Mouse (Mus musculus) bone marrow macrophage, adult 2 months (primary cell): ENCODE measurements around the gene Gm13283. TPM values are rescaled to one million over a fixed set of nuclear protein-coding genes. Genes with fewer than 3 reads are reported as not detected.
"Not testable (repeated sequence)": the region's sequence is repeated elsewhere in the genome, so short reads cannot be mapped to it uniquely, and the experiment has no call there.

Experiments used
- H3K27ac ChIP-seq: 2 replicates; pipeline ENCODE4 v1.5.1; 2012; ENCODE audit warnings: low read depth, low read length; ENCODE audit not compliant: insufficient read depth
- H3K4me1 ChIP-seq: 2 replicates; pipeline ENCODE4 v1.6.1; 2012; ENCODE audit warnings: low read length; ENCODE audit not compliant: control insufficient read depth, insufficient read depth
- H3K4me3 ChIP-seq: 2 replicates; pipeline ENCODE4 v1.5.1; 2012; ENCODE audit warnings: mild to moderate bottlenecking, low read length, moderate library complexity; ENCODE audit not compliant: insufficient read depth
- CTCF ChIP-seq: IDR thresholded peaks from 2 replicates; pipeline ENCODE4 v1.5.1; 2012; ENCODE audit warnings: low read depth, mild to moderate bottlenecking, low read length, moderate library complexity
- POLR2A ChIP-seq: IDR thresholded peaks from 2 replicates; pipeline ENCODE4 v1.6.1; 2012; ENCODE audit warnings: mild to moderate bottlenecking, low read depth, low read length, borderline replicate concordance
- polyA plus RNA-seq: library from polyadenylated mRNA; stranded (reverse); fragments of >200 nt; gene quantifications from 2 replicates; pipeline ENCODE4 v1.2.4, GENCODE M21; 2012; ENCODE audit not compliant: missing spikeins, insufficient read depth, insufficient read length

The Gm13283 gene
- polyA plus RNA-seq, 1 experiment = not detected

- TF ChIP-seq CTCF = no peak
- TF ChIP-seq POLR2A = no peak
- Histone ChIP-seq H3K27ac (no peak overlapping the region), H3K4me1 (peaks cover 13% of the 10 kb centered on the region), H3K4me3 (no peak overlapping the region)
Observed at GRCm38 (mm10) chr4:88739036-88739435, 20.9 kb upstream of the Gm13283 start.

GRCm38 (mm10) chr4:88741426-88741825, 18.5 kb upstream of the Gm13283 start:
- Histone ChIP-seq H3K4me3 (no peak overlapping the region), H3K4me1 (peaks cover 13% of the 10 kb centered on the region), H3K27ac (no peak overlapping the region)
- TF ChIP-seq CTCF (no peak), POLR2A (no peak)

DNA sequence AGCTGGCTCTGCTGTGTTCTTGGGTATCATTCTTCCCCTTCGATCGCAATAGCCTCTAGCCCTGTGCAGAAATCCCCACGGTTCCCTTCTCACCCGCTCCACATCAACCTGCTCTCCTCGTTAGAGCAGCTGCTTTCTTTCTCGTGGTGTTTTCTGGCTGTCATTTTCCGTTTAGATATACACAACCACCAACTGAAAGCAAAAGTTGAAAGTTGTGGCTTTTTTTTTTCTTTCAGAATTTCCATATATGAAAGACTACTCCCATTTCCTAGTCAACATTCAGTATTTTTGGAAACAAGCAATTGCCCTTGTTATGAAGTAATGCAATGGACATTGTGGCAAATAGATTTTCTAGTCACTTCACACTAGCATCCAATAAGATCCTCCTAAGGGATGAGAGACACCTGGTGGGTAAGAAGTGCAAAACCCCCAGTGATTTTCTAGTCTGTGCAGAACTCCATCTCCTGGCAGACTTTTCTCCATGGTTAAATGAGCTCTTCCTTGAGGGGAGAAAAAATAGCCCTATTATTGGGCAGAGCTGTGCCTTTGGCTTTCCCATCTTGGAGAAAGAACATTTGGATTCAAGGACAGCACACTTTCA, 17.0 kb upstream of the Gm13283 start:
- H3K4me3 ChIP-seq = no peak overlapping the region
- no peak overlapping the region for H3K27ac ChIP-seq
- H3K4me1 ChIP-seq = peaks cover 13% of the 10 kb centered on the region
- no peak for TF ChIP-seq CTCF
- TF ChIP-seq POLR2A = no peak

- TF ChIP-seq POLR2A (no peak), CTCF (no peak)
- Histone ChIP-seq H3K4me1 (peaks cover 11% of the 10 kb centered on the region), H3K27ac (no peak overlapping the region), H3K4me3 (no peak overlapping the region)
Observed at GRCm38 (mm10) chr4:88744207-88744606, 15.7 kb upstream of the Gm13283 start.

DNA sequence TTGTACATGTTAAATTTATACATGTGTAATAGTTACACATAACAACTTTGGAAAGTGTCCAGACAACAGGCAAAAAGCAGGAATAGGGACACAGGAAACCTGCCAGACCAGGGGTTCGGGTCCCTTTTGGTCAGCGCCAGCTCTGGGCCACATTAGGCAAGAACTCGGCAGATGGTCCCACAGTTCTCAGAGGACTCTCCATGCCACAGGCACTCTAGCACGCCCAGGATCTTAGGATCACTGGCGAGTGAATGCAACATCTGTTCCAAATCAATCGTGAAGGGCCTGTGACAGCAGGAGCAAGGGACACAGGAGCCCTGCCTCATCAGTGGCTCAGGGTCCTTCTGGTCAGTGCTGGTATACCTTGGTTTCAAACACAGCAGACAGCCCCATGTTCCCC, 10.0 kb upstream of the Gm13283 start:
- Histone ChIP-seq H3K4me1 (no peaks in the 10 kb centered on the region), H3K27ac (no peak overlapping the region), H3K4me3 (no peak overlapping the region)
- TF ChIP-seq CTCF = no peak
- TF ChIP-seq POLR2A = no peak

- not testable (repeated sequence) for H3K27ac ChIP-seq, H3K4me3 ChIP-seq, H3K4me1 ChIP-seq
Observed at GRCm38 (mm10) chr4:88754818-88755340, 5.0 kb upstream of the Gm13283 start, which contains the start of gene Gm13271. Gene Gm13271 (plus strand): TSS chr4:88754868.

DNA sequence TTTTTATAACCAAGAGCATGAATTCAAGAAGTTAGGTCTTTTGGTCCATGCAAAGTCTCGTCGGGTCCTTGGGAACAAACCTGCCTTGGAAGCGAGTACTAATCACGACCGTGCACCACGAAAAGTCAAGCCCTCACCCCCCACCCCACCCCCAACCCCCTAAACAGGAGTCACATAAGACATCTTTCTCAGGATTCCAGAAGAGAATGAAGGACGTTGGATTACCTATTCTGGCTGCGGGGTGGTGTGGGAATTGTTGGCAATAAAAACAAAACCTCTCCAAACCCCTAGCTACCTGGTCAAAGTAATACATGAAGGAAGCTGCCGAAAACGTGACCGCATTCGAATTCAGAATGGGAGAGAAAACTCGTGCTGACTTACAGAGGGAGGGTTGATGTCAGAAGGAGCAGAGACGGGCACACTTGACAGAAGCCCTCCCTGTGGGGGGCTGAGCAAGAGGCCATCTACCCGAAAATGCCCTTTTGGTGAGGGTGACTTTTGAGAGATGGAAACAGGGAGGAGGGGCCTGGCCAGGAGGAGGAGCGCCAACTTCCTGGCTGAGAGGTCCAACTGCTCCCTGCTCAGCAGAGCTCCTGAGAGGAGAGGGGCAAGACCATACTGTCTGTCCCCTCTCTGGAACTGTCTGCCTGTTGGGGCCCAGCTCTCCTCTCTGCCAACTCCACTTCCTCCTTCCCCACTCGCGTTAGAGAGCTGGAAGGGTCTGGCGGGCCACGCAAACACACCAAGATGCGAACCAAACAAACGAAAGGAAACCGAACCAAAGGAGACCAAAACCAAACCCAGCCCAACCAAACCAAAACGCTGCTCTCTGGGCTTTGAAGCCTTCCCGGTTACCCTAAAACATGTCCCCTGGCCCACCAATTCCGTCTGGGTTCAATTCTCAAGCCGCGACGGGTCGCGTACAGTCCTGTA, 3.1 kb upstream of the Gm13283 start:
- H3K4me3 ChIP-seq = peak overlapping the region; percentile 60
- H3K27ac ChIP-seq = peak overlapping the region; percentile 59
- H3K4me1 ChIP-seq = not testable (repeated sequence)

DNA sequence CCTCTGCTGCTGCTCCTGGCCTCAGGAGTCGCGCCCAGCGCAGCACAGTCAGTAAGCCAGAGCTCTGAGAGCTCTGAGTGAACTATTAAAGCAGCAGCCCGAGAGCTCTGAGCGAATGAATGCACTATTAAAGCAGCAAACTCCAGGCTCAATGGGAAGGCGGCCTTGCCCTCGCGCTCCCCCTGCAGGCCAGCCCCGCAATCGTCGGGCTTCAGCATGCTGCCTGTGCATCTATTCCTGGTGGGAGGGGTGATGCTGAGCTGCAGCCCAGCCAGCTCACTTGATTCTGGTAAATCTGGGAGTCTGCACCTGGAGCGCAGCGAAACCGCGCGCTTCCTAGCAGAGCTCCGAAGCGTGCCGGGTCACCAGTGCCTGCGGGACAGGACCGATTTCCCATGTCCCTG, 2.3 kb upstream of the Gm13283 start:
- peak; percentile 13; the same call in 1 of the 2 replicates for TF ChIP-seq CTCF
- not testable (repeated sequence) for H3K4me1 ChIP-seq
- peak overlapping the region; percentile 59; the same call in 1 of the 2 replicates for H3K27ac ChIP-seq
- H3K4me3 ChIP-seq = peak overlapping the region; percentile 60

GRCm38 (mm10) chr4:88758751-88759150, 1.2 kb upstream of the Gm13283 start:
- not testable (repeated sequence) for H3K4me3 ChIP-seq, H3K27ac ChIP-seq

DNA sequence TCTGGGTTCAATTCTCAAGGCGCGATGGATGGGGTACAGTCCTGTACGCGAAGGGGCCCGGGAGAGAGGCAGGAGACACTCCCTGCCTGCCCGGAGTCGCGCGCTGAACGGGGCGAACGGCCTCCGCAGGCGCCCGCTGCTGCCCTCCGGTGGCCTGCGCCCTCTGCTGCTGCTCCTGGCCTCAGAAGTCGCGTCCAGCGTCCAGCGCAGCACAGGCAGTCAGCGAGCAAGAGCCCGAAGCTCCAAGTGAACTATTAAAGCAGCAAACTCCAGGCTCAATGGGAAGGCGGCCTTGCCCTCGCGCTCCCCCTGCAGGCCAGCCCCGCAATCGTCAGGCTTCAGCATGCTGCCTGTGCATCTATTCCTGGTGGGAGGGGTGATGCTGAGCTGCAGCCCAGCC, 512 bp downstream of the Gm13283 start:
- Histone ChIP-seq H3K27ac (peak overlapping the region; percentile 48), H3K4me3 (peak overlapping the region; percentile 51)
- H3K4me1 ChIP-seq = not testable (repeated sequence)

More at GRCm38 (mm10) chr4:88758751-88759150, 1.2 kb upstream of the Gm13283 start:
- H3K4me1 ChIP-seq = not testable (repeated sequence)

GRCm38 (mm10) chr4:88761776-88762175, 1.9 kb downstream of the Gm13283 start:
- not testable (repeated sequence) for H3K27ac ChIP-seq, H3K4me1 ChIP-seq, H3K4me3 ChIP-seq

DNA sequence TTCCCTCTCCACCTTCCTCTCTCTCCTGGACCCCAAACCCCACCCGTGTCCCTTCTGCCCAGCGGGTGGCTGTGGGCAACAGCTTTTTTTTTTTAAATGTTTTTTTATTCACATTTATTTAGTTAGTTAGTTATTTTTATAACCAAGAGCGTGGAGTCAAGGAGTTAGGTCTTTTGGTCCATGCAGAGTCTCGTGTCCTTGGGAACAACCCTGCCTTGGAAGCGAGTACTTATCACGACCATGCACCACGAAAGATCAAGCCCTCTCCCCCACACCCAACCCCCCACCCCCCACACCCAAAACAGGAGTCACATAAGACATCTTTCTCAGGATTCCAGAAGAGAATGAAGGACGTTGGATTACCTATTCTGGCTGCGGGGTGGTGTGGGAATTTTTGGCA, 2.4 kb downstream of the Gm13283 start:
- H3K27ac ChIP-seq, H3K4me1 ChIP-seq, H3K4me3 ChIP-seq: not testable (repeated sequence)

GRCm38 (mm10) chr4:88763384-88764018, 3.6 kb downstream of the Gm13283 start:
- not testable (repeated sequence) for H3K4me1 ChIP-seq, H3K27ac ChIP-seq
- peak overlapping the region; percentile 41 for H3K4me3 ChIP-seq

GRCm38 (mm10) chr4:88773534-88773933, 13.6 kb downstream of the Gm13283 start, which contains the start of gene Gm13290:
Gene Gm13290 (plus strand): TSS chr4:88773834.
- not testable (repeated sequence) for H3K27ac ChIP-seq, H3K4me3 ChIP-seq, H3K4me1 ChIP-seq
